Mouse (Mus musculus) MN1 (cell line): ENCODE measurements around the gene Tmed2.
"Not testable (repeated sequence)": the region's sequence is repeated elsewhere in the genome, so short reads cannot be mapped to it uniquely, and the experiment has no call there.

Experiments
- DNase-seq: peaks from one replicate; pipeline ENCODE4 v3.0.0-alpha.2; 2016; ENCODE audit warnings: low spot score

Tmed2 gene

GRCm38 (mm10) chr5:124528791-124529190, 11.7 kb upstream of the Tmed2 start:
- DNase-seq = no peak

- no peak for DNase-seq
Observed at GRCm38 (mm10) chr5:124529191-124529651, 11.3 kb upstream of the Tmed2 start.

GRCm38 (mm10) chr5:124529697-124530096, 10.8 kb upstream of the Tmed2 start:
- DNase-seq = no peak

- DNase-seq = peak; percentile 60
Observed at GRCm38 (mm10) chr5:124530655-124531582, 9.6 kb upstream of the Tmed2 start, which contains the start of gene Rilpl1. TSS of gene Rilpl1 (minus strand) at chr5:124531391.

- no peak for DNase-seq
Observed at GRCm38 (mm10) chr5:124531583-124531930, 8.9 kb upstream of the Tmed2 start.

- no peak for DNase-seq
Observed at GRCm38 (mm10) chr5:124532451-124532850, 8.0 kb upstream of the Tmed2 start.

- no peak for DNase-seq
Observed at GRCm38 (mm10) chr5:124535016-124535415, 5.5 kb upstream of the Tmed2 start.

- peak; percentile 34 for DNase-seq
Observed at GRCm38 (mm10) chr5:124536776-124537175, 3.7 kb upstream of the Tmed2 start.

- peak; percentile 42 for DNase-seq
Observed at GRCm38 (mm10) chr5:124538813-124539792, 1.4 kb upstream of the Tmed2 start.

- no peak for DNase-seq
Observed at GRCm38 (mm10) chr5:124539905-124540304, 590 bp upstream of the Tmed2 start.

GRCm38 (mm10) chr5:124540905-124541601, 558 bp downstream of the Tmed2 start:
- DNase-seq = peak; percentile 55

- DNase-seq = no peak
Observed at GRCm38 (mm10) chr5:124541602-124541973, 1.1 kb downstream of the Tmed2 start.

- DNase-seq = not testable (repeated sequence)
Observed at GRCm38 (mm10) chr5:124550737-124551136, 10.2 kb downstream of the Tmed2 start.

- DNase-seq = not testable (repeated sequence)
Observed at GRCm38 (mm10) chr5:124551349-124552093, 11.0 kb downstream of the Tmed2 start.

GRCm38 (mm10) chr5:124552094-124552472, 11.6 kb downstream of the Tmed2 start:
- peak; percentile 12 for DNase-seq

GRCm38 (mm10) chr5:124552558-124553307, 12.2 kb downstream of the Tmed2 start, which contains the start of gene Ddx55:
TSS of gene Ddx55 (plus strand) at chr5:124552864.
- DNase-seq = peak; percentile 83

- no peak for DNase-seq
Observed at GRCm38 (mm10) chr5:124553607-124554006, 13.1 kb downstream of the Tmed2 start.

GRCm38 (mm10) chr5:124555145-124555544, 14.7 kb downstream of the Tmed2 start:
- DNase-seq = no peak

- DNase-seq = no peak
Observed at GRCm38 (mm10) chr5:124571068-124571467, 30.6 kb downstream of the Tmed2 start.

GRCm38 (mm10) chr5:124575467-124575866, 35.0 kb downstream of the Tmed2 start:
- no peak for DNase-seq
